Mouse (Mus musculus): ENCODE results near the gene Tm6sf1.

DNA sequence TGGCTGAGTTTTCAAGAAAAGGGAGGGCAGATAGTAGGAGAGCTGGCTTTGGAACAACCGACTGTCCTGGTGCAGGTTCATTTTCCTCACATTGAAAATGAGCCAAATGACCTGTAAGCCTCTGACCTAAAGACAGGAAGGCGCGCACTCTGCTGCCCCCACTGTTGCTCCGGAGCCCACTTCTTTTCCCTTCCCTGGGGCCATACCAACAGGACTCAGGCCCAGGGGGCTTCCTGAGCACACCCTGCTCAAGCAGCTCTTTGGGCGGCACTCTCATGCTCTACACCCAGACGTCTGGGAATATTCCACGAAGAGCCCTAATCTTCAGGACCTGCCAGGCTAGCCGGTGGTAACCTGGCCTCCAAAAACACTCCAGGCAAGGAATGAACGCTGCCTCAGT is 565 bp upstream of the Tm6sf1 start:
- TF ChIP-seq MAX (IDR thresholded peaks at IDR 0.05; ENCODE audit: low read depth) = no peak
- no peak for TF ChIP-seq USF1 (IDR thresholded peaks at IDR 0.05; ENCODE audit: low read depth)
- no peak for TF ChIP-seq POLR2A (IDR thresholded peaks at IDR 0.05; ENCODE audit: insufficient read length, low read depth)
- no peak for TF ChIP-seq TCF12 (IDR thresholded peaks at IDR 0.05; ENCODE audit: insufficient read depth, poor library complexity, severe bottlenecking)
- no peak for TF ChIP-seq REST (IDR thresholded peaks at IDR 0.05; ENCODE audit: insufficient read depth, insufficient read length)
- no peak for TF ChIP-seq E2F4 (IDR thresholded peaks at IDR 0.05; ENCODE audit: insufficient read depth)
- TF ChIP-seq CEBPB (IDR thresholded peaks at IDR 0.05; ENCODE audit: insufficient read depth, poor library complexity, severe bottlenecking) = no peak
- TF ChIP-seq TCF3 (IDR thresholded peaks at IDR 0.05; ENCODE audit: insufficient read length, low read depth) = no peak
- TF ChIP-seq MYOG (IDR thresholded peaks at IDR 0.05; ENCODE audit: control insufficient read depth in 1 of 3, insufficient read depth in 1 of 3, insufficient read length in 2 of 3, low read depth in 2 of 3) = no peak
